Mouse (Mus musculus) c-Kit-positive CD71-positive TER-119-positive erythroid progenitor cells, embryonic 14.5 days (primary cell): ENCODE data around the gene Stx2.

Source experiments
- DNase-seq: peaks from one replicate; pipeline ENCODE4 v3.0.0-alpha.2; 2013; ENCODE audit warnings: low spot score

Gene Stx2

DNA sequence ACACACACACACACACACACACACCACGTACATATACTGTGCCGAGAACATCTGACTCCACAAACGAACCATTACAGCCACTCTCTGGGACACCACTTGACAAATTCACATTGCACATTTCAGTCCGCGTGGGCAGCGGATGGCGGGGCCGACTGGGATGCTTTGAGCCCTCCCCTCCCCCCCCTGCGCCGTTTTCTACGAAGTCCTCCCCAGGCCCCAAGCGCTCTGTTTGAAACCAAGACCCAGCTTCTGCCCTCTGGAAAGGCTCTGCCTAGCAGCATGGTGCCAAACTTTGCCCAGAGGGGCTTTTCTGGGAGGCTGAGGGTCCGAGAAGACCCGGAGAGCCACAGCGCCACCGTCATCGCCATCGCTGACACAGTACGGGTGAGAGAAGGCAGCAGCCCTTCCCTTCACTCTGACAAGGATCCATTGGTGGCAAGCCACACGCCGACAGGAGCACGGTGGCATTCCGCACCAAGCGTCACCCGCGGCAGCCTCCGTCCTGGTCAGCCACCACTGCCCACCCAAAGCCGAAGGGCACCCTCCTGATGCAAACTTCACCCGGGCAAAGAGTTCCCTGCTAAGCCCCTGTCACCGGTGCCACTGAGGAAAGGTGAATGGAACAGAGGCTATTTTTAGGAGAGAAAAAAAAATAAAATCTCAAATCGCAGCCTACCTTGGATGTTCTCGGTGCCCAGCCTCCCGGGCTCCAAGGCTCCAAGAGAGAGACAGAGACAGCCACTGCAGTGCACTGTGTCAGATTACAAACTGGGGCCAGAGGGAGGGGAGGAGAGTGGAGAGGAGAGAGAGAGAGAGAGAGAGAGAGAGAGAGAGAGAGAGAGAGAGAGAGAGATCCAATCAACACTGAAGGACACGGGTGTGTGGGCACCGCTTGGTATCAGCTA lies 55.8 kb downstream of the Stx2 start:
- no peak for DNase-seq

DNA sequence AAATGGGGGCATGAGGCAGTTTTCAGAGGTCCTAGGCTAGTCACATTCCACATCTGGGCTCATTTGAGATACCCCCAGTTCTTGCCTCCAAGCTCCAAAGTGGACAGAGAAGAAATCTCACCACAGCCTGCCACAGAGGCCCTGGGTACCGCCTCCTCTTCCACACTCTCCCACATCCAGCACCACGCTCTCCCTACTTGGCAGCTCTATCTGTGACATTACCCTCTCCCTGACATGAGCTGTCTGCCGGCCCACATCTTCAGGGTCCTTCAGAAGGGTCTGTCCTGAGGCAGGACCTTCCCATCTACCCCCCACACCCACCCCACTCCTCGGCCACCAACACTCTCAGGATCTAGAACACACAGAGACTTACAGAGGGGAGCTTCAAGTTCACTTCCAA lies 56.9 kb downstream of the Stx2 start:
- DNase-seq = no peak

DNA sequence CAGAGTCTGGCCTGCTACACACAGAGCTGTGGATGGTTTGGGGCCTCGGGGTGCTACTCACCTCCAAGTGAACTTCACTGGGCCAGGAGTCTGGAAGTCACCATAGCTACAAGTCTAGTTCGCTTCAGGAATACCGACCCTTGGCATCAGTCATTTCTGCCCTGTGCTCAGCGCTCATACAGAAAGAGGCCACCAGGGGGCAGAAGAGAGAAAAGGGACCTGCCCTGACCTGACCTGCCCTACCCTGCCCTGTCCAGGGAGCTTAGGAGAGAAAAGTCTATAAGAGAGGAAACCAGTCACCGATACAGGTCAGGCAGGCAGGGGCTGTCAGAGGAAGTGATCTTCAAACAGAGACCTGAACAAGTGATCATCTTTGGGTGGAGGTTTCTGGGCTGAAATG lies 61.3 kb downstream of the Stx2 start:
- peak; percentile 26 for DNase-seq

DNA sequence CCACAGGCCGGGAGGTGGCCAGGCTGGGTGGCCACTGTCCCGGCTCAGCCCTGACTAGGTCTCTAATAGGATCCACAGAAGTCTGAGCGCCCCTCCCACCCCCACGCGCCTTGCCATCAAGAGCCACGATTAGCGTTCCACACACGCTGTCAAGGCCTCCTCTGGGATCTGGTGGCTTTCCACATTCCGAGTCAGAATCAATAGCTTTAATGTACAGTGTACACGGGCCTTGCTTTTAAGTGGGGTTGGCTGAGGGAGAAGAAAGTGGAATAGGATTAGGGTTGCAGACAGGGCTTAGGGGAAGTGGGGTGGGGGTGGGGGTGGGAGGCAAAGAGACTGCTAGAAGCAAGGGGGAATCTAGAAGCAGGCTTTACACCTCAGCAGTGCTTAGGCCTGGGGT lies 67.9 kb downstream of the Stx2 start:
- no peak for DNase-seq

DNA sequence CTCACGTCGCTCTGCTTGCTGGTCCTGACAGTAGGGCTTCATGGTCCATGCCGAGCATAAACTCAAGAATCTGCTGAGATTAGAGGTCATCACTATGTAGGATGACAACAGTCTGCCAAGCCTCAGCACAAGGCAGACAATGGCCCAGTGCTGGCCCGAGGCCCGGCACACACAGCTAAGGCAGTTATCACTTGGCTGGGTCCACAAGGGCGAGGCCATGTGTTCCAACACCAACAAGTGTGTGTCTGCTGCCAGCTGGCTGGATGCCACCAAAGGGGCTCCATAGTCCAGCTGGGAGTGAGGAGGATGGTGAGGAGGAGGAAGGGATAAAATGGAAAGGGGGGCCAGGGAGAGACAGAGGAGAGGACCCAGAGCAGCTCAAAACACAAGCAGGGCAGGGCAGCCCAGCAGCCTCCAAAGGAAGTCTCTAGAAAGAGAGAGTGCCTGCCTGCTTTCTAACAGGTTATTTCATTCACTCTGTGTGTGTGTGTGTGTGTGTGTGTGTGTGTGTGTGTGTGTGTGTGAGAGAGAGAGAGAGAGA lies 72.9 kb downstream of the Stx2 start:
- DNase-seq = no peak
